Mouse (Mus musculus) kidney, embryonic 16.5 days (tissue): ENCODE results near the gene Slf2. TPM values are rescaled to one million over a fixed set of nuclear protein-coding genes. Genes with fewer than 3 reads are reported as not detected.

ENCODE experiments used
- ATAC-seq: fragments of 200-750 bp; cut with Nextera tagmentation; 2 replicates; pipeline ENCODE4 v1.8.0; 2017; ENCODE audit warnings: moderate TSS enrichment; ENCODE audit not compliant: low FRiP score, low TSS enrichment
- H3K27ac ChIP-seq: fragments of 300-500 bp; sonication (generic); 2 replicates; pipeline ENCODE4 v1.5.1; 2014; ENCODE audit warnings: low read length
- H3K27me3 ChIP-seq: fragments of 300-500 bp; sonication (generic); 2 replicates; pipeline ENCODE4 v1.6.1; 2014; ENCODE audit warnings: low read length, control low read depth, mixed read lengths; ENCODE audit not compliant: insufficient read depth
- H3K36me3 ChIP-seq: fragments of 300-500 bp; sonication (generic); 2 replicates; pipeline ENCODE4 v1.6.1; 2014; ENCODE audit warnings: low read length, control low read depth, mixed read lengths; ENCODE audit not compliant: insufficient read depth
- H3K4me1 ChIP-seq: fragments of 300-500 bp; sonication (generic); 2 replicates; pipeline ENCODE4 v1.6.1; 2014; ENCODE audit warnings: low read length, control low read depth, mixed read lengths; ENCODE audit not compliant: insufficient read depth
- H3K4me2 ChIP-seq: fragments of 300-500 bp; sonication (generic); replicated peaks from 2 replicates; pipeline ENCODE4 v1.6.1; 2014; ENCODE audit warnings: low read depth, low read length
- H3K4me3 ChIP-seq: fragments of 300-500 bp; sonication (generic); 2 replicates; pipeline ENCODE4 v1.5.1; 2014; ENCODE audit warnings: mild to moderate bottlenecking, low read length
- H3K9ac ChIP-seq: fragments of 300-500 bp; sonication (generic); replicated peaks from 2 replicates; pipeline ENCODE4 v1.6.1; 2014; ENCODE audit warnings: low read length
- H3K9me3 ChIP-seq: fragments of 300-500 bp; sonication (generic); 2 replicates; pipeline ENCODE4 v1.6.1; 2016; ENCODE audit warnings: low read length, control low read depth
- WGBS: fragments of 180-500 bp; shearing (Covaris S2); extraction: QIAGEN DNeasy Blood & Tissue Kit; methylation state at CpG from one replicate; pipeline ENCODE4 v1.1.7; 2014; 5-methylcytosine and 5-hydroxymethylcytosine counted together
- polyA plus RNA-seq: library from polyadenylated mRNA; unstranded; fragments of >200 nt; fragmentation: Nextera tagmentation; extraction: Ambion mirVana; gene quantifications from 2 replicates; pipeline ENCODE4 v1.2.1, GENCODE M21; 2015

The Slf2 gene
- polyA plus RNA-seq: 38.7 and 46.0 TPM in 2 replicates

- H3K9ac ChIP-seq: peak within 1 kb of the TSS; percentile 80
- H3K27ac ChIP-seq: peak within 1 kb of the TSS; percentile 88
- no peaks in the 10 kb centered on the region for H3K9me3 ChIP-seq
- WGBS: under 1% methylated on average over 51 of the region's 55 CpGs
- H3K4me1 ChIP-seq: peaks cover 40% of the 10 kb centered on the region
- no peaks in the 10 kb centered on the region for H3K27me3 ChIP-seq
- H3K4me3 ChIP-seq: peak within 1 kb of the TSS; percentile 84
- ATAC-seq: peak; percentile 97
- H3K4me2 ChIP-seq: peak within 1 kb of the TSS; percentile 73
- H3K36me3 ChIP-seq: peaks cover 11% of the 10 kb centered on the region
Observed at GRCm38 (mm10) chr19:44930744-44931453, at the start of gene Slf2. Gene Slf2, plus strand, starts transcription at chr19:44931151.

- peaks cover 27% of the 10 kb centered on the region for H3K4me1 ChIP-seq
- no peaks in the 10 kb centered on the region for H3K36me3 ChIP-seq
- H3K9ac ChIP-seq: peak overlapping the region; percentile 66
- no peaks in the 10 kb centered on the region for H3K9me3 ChIP-seq
- WGBS: under 1% methylated on average over 31 of the region's 31 CpGs
- peaks cover 3% of the 10 kb centered on the region for H3K27me3 ChIP-seq
- peak overlapping the region; percentile 42 for H3K4me3 ChIP-seq
- peak overlapping the region; percentile 64 for H3K4me2 ChIP-seq
- no peak overlapping the region for H3K27ac ChIP-seq
- ATAC-seq: 0 out of 2 replicates have a peak, but pooled peaks have one; percentile 46
Observed at GRCm38 (mm10) chr19:44882552-44883024, 48.4 kb upstream of the Slf2 start.

DNA sequence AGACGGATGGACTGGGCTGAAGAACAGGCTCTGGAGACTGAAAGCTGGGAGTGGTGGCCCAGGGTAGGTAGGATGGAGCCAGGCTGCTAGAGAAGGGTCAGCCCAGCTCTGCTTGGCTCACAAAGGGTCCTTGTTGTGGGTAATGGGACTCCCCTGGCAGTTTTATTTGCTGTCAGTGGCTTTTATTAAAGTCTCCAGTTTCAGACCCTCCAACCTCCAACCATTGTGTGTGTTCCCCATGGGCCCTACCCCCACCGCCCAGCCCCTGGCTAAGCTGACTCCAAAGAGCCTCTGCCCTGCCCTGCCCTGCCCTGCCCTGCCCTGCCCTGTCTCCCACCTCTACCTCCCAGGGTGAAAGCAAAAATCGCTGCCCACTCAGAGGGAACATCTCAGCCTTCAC, 46.6 kb upstream of the Slf2 start:
- no peak for ATAC-seq
- H3K27me3 ChIP-seq: peaks cover 3% of the 10 kb centered on the region
- H3K36me3 ChIP-seq: no peaks in the 10 kb centered on the region
- H3K4me1 ChIP-seq: peaks cover 29% of the 10 kb centered on the region
- no peak overlapping the region for H3K27ac ChIP-seq
- WGBS: 10% methylated on average over 3 of the region's 3 CpGs
- no peaks in the 10 kb centered on the region for H3K9me3 ChIP-seq
- no peak overlapping the region for H3K9ac ChIP-seq
- H3K4me2 ChIP-seq: no peak overlapping the region
- no peak overlapping the region for H3K4me3 ChIP-seq

- WGBS: 36% methylated on average over 3 of the region's 3 CpGs
- no peaks in the 10 kb centered on the region for H3K9me3 ChIP-seq
- no peaks in the 10 kb centered on the region for H3K36me3 ChIP-seq
- ATAC-seq: no peak
- peaks cover 5% of the 10 kb centered on the region for H3K27me3 ChIP-seq
- no peak overlapping the region for H3K27ac ChIP-seq
- H3K9ac ChIP-seq: no peak overlapping the region
- no peak overlapping the region for H3K4me3 ChIP-seq
- peaks cover 50% of the 10 kb centered on the region for H3K4me1 ChIP-seq
- H3K4me2 ChIP-seq: no peak overlapping the region
Observed at GRCm38 (mm10) chr19:44886475-44886874, 44.5 kb upstream of the Slf2 start.

- Histone ChIP-seq H3K9me3 (no peaks in the 10 kb centered on the region), H3K4me2 (no peak overlapping the region), H3K27ac (no peak overlapping the region), H3K36me3 (no peaks in the 10 kb centered on the region), H3K4me3 (no peak overlapping the region), H3K4me1 (peaks cover 59% of the 10 kb centered on the region), H3K9ac (no peak overlapping the region), H3K27me3 (peaks cover 5% of the 10 kb centered on the region)
- ATAC-seq: no peak
- 21% methylated on average over 7 of the region's 7 CpGs for WGBS
Observed at GRCm38 (mm10) chr19:44887679-44888235, 43.2 kb upstream of the Slf2 start.

DNA sequence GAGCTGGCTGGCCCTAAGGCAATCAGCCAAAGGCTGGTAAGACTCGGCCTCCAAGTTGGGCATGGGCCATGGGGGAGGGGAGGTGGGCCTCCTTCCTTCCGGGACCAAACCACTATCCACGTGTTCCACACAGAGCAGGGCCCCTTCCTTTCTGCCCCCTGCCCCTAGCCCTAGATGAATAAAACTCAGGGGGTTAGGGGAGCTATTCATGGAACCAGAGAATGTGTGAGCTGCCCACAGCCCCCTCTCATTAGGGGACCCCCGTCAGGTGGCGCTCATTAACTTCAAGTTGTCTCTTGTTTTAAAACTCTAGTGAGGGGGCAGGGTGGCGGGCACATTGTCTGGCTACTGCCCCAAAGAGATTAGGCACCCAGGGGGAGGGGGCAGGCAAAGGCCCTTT, 41.4 kb upstream of the Slf2 start:
- Histone ChIP-seq H3K9ac (no peak overlapping the region), H3K4me3 (no peak overlapping the region), H3K36me3 (no peaks in the 10 kb centered on the region), H3K4me1 (peaks cover 66% of the 10 kb centered on the region), H3K9me3 (no peaks in the 10 kb centered on the region), H3K27me3 (peaks cover 5% of the 10 kb centered on the region), H3K4me2 (no peak overlapping the region), H3K27ac (no peak overlapping the region)
- WGBS: 27% methylated on average over 6 of the region's 6 CpGs
- no peak for ATAC-seq

- no peaks in the 10 kb centered on the region for H3K9me3 ChIP-seq
- no peak overlapping the region for H3K4me3 ChIP-seq
- no peak overlapping the region; the same call in 1 of the 2 replicates for H3K4me2 ChIP-seq
- 22% methylated on average over 15 of the region's 15 CpGs for WGBS
- peak overlapping the region; percentile 86 for H3K27ac ChIP-seq
- H3K9ac ChIP-seq: no peak overlapping the region
- H3K4me1 ChIP-seq: peaks cover 63% of the 10 kb centered on the region
- no peak for ATAC-seq
- peaks cover 7% of the 10 kb centered on the region for H3K27me3 ChIP-seq
- H3K36me3 ChIP-seq: no peaks in the 10 kb centered on the region
Observed at GRCm38 (mm10) chr19:44891446-44891845, 39.5 kb upstream of the Slf2 start.

- ATAC-seq: peak; percentile 87
- H3K9me3 ChIP-seq: no peaks in the 10 kb centered on the region
- H3K36me3 ChIP-seq: no peaks in the 10 kb centered on the region
- peak overlapping the region; percentile 1; the same call in 1 of the 2 replicates for H3K4me3 ChIP-seq
- H3K4me1 ChIP-seq: peaks cover 51% of the 10 kb centered on the region
- peak overlapping the region; percentile 24 for H3K9ac ChIP-seq
- peaks cover 9% of the 10 kb centered on the region; the same call in 1 of the 2 replicates for H3K27me3 ChIP-seq
- H3K27ac ChIP-seq: peak overlapping the region; percentile 86
- peak overlapping the region; percentile 31 for H3K4me2 ChIP-seq
- WGBS: 18% methylated on average over 19 of the region's 19 CpGs
Observed at GRCm38 (mm10) chr19:44893231-44893871, 37.6 kb upstream of the Slf2 start.

- Histone ChIP-seq H3K9me3 (no peaks in the 10 kb centered on the region), H3K27ac (no peak overlapping the region), H3K4me3 (no peak overlapping the region), H3K9ac (0 out of 2 replicates have a peak overlapping the region, but pooled peaks have one; percentile 22), H3K36me3 (no peaks in the 10 kb centered on the region), H3K27me3 (peaks cover 8% of the 10 kb centered on the region; the same call in 1 of the 2 replicates), H3K4me1 (peaks cover 59% of the 10 kb centered on the region), H3K4me2 (no peak overlapping the region)
- WGBS: 3% methylated on average over 4 of the region's 4 CpGs
- peak; percentile 44; the same call in 1 of the 2 replicates for ATAC-seq
Observed at GRCm38 (mm10) chr19:44895245-44895644, 35.7 kb upstream of the Slf2 start.
